Mouse (Mus musculus) frontal cortex, postnatal 14 days (tissue): Measurements from ENCODE around the gene Srbd1.

Experiments used
- DNase-seq, 2 experiments: peaks; one replicate each; pipeline ENCODE4 v3.0.0; 2022; ENCODE audit warnings: low spot score in 2 of 2

The Srbd1 gene

GRCm38 (mm10) chr17:86035146-86035545 is 109.8 kb downstream of the Srbd1 start:
- no peak for DNase-seq

GRCm38 (mm10) chr17:86034641-86035040 is 110.3 kb downstream of the Srbd1 start:
- DNase-seq, result no peak

- no peak for DNase-seq
Observed at GRCm38 (mm10) chr17:86032113-86032714, 112.8 kb downstream of the Srbd1 start.

- no peak for DNase-seq
Observed at GRCm38 (mm10) chr17:86030016-86030415, 115.0 kb downstream of the Srbd1 start.

- no peak for DNase-seq
Observed at GRCm38 (mm10) chr17:86029175-86029574, 115.8 kb downstream of the Srbd1 start.

- DNase-seq, result no peak
Observed at GRCm38 (mm10) chr17:86027577-86028199, 117.3 kb downstream of the Srbd1 start.

GRCm38 (mm10) chr17:86024589-86024988 is 120.4 kb downstream of the Srbd1 start:
- no peak for DNase-seq

GRCm38 (mm10) chr17:86022366-86022765 is 122.6 kb downstream of the Srbd1 start:
- no peak for DNase-seq

- no peak for DNase-seq
Observed at GRCm38 (mm10) chr17:86021815-86022214, 123.2 kb downstream of the Srbd1 start.

- DNase-seq, result no peak
Observed at GRCm38 (mm10) chr17:86021231-86021630, 123.7 kb downstream of the Srbd1 start.

GRCm38 (mm10) chr17:86019793-86020192 is 125.2 kb downstream of the Srbd1 start:
- DNase-seq, result no peak

GRCm38 (mm10) chr17:86014246-86014645 is 130.7 kb downstream of the Srbd1 start:
- DNase-seq, result no peak

- DNase-seq, result no peak
Observed at GRCm38 (mm10) chr17:86012576-86012975, 132.4 kb downstream of the Srbd1 start.

GRCm38 (mm10) chr17:86011849-86012248 is 133.1 kb downstream of the Srbd1 start:
- no peak for DNase-seq

- DNase-seq, result no peak
Observed at GRCm38 (mm10) chr17:86008401-86008800, 136.6 kb downstream of the Srbd1 start.

GRCm38 (mm10) chr17:86002113-86002512 is 142.9 kb downstream of the Srbd1 start:
- DNase-seq, result no peak

- no peak for DNase-seq
Observed at GRCm38 (mm10) chr17:86001667-86002066, 143.3 kb downstream of the Srbd1 start.

- DNase-seq, result peak; percentile 37 to 42
Observed at GRCm38 (mm10) chr17:85995727-85996126, 149.2 kb downstream of the Srbd1 start.

GRCm38 (mm10) chr17:85995086-85995485 is 149.9 kb downstream of the Srbd1 start:
- DNase-seq, result no peak

GRCm38 (mm10) chr17:85989058-85989769 is 155.8 kb downstream of the Srbd1 start:
- no peak for DNase-seq

- no peak for DNase-seq
Observed at GRCm38 (mm10) chr17:85987531-85987930, 157.4 kb downstream of the Srbd1 start.

GRCm38 (mm10) chr17:85986624-85987023 is 158.4 kb downstream of the Srbd1 start:
- DNase-seq, result no peak

GRCm38 (mm10) chr17:85986181-85986580 is 158.8 kb downstream of the Srbd1 start:
- no peak for DNase-seq
